Mouse (Mus musculus): ENCODE results near the gene Mthfd2.
"Not testable (repeated sequence)": the region's sequence is repeated elsewhere in the genome, so short reads cannot be mapped to it uniquely, and the experiment has no call there.

Gene Mthfd2

DNA sequence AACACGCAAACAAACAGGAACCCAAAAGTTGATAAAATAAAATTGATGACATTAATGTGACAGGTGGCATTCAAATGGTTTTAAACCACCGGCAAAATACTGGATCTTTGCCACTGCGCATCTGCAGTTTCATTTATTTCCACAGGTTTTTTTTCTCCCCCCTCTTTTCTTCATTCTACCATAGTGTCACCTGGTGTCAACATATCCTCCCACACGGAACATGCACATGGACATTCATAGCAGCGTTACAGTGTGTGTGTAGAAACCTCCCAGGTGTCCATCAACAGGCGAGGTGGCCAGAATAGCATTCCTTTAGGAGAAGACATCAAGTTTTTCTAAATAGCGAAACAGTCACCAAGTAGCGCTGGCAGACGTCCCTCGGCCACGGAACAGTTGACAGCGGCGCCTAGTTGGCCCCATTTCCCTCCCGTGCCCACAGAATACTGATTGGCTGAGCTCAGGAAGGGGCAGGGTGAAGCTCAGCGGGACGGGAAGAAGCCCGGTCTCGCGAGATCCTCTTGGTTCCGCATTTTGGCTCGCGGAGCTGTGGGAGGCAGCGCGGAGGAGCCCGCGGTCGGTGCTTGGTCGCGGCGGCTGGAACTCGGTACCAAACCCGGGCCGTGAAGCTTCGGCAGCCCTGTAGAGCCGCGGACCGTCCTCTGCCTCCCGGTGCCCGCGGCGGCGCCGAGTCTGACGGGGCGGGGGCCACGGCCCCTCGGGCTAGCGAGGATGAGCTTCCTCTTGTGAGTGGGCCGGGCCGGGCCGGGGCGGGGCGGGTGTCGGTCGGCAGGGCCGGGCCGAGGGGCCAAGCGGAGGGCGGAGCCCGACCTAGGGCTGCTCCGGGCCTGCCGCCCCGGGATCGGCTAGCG is at the start of gene Mthfd2, which contains the start of gene Mob1a:
Gene Mthfd2 (minus strand): TSS at position 384 of the 869 bp plus-strand sequence.
Gene Mob1a (plus strand): TSS at position 492 of the 869 bp plus-strand sequence.
- DNase-seq (ENCODE audit: low read depth, low spot score), result peak; percentile 97

GRCm38 (mm10) chr6:83373704-83374300 is 48.1 kb upstream of the Mthfd2 start:
- no peak for DNase-seq (ENCODE audit: low read depth, low spot score)

DNA sequence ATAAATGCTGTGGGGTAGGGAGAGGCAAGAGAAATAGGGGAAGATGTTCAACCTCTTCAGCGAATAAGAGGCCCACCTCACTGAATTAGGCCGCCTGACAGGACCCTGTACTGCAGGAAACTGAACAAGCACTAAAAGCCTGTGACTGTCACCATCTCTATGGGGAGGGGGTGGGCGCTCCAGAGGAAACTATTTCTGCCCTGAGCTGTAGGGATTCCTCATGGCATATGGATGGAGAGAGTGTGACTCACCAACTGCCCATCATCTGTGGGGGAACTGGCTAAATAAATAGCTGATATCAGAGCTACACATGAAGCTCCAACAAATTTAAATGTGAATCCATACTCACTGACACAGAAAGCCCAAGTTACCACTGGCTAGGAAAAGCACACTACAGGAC is 45.6 kb upstream of the Mthfd2 start:
- no peak for DNase-seq (ENCODE audit: low read depth, low spot score)

DNA sequence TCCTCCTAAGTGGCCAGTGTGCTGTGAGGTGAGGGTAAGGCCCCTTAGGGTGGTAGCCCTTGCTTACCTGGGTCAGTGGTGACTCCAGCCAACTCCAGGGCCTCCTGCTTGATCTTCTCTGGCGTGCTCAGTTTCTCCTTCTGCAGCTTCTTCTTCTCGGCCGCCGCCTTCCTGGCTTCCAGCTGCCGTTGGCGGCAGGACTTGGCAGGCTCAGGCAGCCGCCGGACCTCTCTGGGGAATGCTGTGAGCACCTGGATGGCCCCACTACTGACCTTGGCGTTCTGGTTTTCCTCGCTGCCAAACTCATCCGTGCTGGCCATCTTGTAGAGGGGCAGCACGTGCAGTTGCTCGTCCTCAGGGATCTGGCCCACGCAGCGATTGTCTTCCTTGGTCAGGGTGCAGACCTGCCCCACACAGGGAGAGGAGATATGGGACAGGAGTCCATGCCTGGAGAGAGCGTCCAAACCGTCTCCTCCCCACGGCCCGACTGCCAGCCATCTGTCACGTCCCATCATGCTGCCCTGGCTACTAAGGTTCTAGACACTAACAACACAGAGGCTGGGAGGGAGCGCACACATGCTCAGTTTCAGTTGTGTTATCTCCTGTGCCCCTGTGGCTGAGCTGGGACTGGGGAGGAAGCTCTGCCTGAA is 44.7 kb upstream of the Mthfd2 start:
- DNase-seq (ENCODE audit: low read depth, low spot score), result no peak

- no peak for DNase-seq (ENCODE audit: low read depth, low spot score)
These were observed 37.4 kb upstream of the Mthfd2 start for GRCm38 (mm10) chr6:83363075-83363474.

GRCm38 (mm10) chr6:83361523-83362248 is 36.0 kb upstream of the Mthfd2 start:
- DNase-seq (ENCODE audit: low read depth, low spot score), result no peak

DNA sequence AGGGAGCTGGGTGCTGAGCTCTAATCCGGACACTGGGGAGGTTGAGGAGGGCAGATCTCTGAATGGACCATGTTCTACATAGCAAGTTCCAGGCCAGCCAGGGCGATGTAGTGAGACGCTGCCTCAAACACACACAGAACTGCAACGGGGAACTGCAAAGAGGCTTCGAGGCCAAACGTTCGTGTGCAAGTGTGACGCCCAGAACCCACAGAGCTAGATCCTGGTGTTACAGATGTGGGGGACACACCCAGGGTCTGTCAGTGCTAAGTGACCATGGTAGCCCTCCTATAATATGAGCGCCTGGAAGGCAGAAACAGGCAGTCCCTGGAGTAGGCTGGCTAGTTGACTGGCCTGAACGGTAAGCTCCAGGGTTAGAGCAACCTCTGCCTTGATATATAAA is 31.7 kb upstream of the Mthfd2 start:
- no peak for DNase-seq (ENCODE audit: low read depth, low spot score)

DNA sequence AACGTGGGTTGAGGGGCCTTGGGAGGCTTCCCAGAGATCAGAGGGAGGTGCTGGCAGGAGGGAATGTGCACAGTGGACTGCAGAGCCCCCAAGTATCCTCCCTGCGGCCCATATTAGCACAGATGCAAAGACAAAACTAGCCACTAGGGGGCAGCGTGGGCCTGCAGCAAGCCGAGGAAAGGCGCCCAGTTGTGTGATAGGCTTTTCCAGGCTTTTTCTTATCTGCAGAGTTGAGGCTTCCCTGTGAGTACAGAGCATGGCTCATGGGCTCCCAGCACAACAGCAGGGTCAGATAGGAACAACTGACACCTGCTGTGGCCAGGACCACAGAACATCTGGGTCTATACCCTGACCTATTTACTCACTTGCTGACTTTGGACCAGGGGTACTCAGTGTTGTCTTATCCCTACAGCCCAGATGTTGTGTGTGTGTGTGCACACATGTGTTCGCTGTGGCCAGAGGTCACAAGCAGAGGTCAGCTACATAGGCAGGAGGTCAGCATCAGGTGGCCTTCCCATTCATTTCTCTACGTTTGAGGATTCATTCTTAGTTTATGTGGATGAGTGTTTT is 30.9 kb upstream of the Mthfd2 start:
- peak; percentile 72 for DNase-seq (ENCODE audit: low read depth, low spot score)

- no peak for DNase-seq (ENCODE audit: low read depth, low spot score)
These were observed 29.4 kb upstream of the Mthfd2 start for GRCm38 (mm10) chr6:83354856-83355781.

DNA sequence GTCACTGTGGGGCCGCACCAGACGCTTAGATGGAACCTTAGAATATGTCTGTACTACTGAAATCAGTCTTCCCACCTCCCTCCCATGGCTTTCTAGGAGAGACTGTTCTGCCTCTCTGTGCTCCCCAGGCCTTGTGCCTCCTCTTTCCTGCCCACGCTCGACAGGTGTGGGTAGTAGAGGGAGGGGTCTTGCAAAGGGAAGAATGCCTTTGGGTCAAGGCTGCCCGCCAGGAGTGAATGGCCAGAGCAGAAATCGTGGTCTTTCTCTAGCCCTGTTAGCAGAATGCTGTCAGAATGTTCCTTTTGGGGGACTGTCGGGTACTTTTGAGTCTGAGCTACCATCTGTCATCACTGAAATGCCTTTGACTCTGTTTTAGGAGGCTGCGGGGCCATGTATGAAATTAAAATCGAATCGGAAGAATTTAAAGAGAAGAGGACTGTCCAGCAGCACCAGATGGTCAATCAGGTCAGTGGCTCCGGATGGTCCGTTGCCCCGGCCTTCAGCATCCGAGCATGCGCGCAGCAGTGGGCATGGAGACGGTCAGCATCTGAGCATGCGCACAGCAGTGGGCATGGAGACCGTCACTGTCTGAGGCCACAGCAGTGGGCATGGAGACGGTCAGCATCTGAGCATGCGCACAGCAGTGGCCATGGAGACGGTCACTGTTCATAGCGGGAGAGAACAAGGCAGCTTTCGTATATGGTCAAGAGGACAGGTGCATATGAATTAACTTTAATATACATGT is 27.1 kb upstream of the Mthfd2 start:
- DNase-seq (ENCODE audit: low read depth, low spot score), result no peak

GRCm38 (mm10) chr6:83351490-83352160 is 25.9 kb upstream of the Mthfd2 start:
- DNase-seq (ENCODE audit: low read depth, low spot score), result no peak

- DNase-seq (ENCODE audit: low read depth, low spot score), result no peak
These were observed 25.2 kb upstream of the Mthfd2 start for GRCm38 (mm10) chr6:83350851-83351405.

DNA sequence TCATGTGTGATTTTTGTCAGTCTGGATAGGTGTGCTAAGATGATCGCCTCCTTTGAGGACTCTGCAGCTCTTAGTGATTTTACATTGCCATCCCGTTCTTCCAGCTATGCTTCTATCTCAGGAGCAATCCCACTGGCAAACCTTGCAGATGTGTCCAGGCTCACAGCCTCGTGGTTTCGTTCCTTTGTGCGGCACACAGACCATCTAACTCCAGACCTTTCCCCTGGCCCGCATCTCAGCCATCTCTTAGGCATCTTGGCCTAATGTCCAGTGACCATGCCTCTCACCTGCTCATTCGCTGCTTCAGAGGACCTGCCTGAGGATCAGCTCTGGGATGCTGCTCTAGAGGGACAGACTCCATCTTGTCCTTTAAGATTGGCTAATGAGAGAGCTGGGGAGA is 24.5 kb upstream of the Mthfd2 start:
- DNase-seq (ENCODE audit: low read depth, low spot score), result no peak

- DNase-seq (ENCODE audit: low read depth, low spot score), result peak; percentile 82
These were observed 23.7 kb upstream of the Mthfd2 start for GRCm38 (mm10) chr6:83349274-83349958.

DNA sequence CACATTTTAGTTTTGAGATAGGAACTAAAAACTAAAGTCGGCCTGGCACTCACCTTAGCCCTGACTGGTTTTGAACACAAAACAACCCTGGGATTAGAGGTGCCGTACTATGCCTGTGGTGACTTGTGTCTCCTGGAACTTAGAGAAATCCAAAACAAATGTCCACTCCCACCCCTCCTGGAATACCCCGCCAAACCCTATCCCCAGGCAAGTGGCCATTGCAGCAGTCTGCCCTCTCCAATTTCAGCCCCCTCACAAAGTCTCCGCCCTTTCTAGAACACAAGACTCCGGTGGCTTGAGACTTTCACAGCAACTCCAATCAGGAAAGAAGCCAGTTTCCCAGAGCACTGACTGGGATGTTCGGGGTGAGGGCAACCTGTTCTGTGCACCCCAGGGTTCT is 23.2 kb upstream of the Mthfd2 start, which contains the start of gene Bola3:
Gene Bola3 (plus strand): TSS at position 275 of the 400 bp plus-strand sequence.
- no peak for DNase-seq (ENCODE audit: low read depth, low spot score)

GRCm38 (mm10) chr6:83347916-83348315 is 22.2 kb upstream of the Mthfd2 start:
- DNase-seq (ENCODE audit: low read depth, low spot score), result no peak

DNA sequence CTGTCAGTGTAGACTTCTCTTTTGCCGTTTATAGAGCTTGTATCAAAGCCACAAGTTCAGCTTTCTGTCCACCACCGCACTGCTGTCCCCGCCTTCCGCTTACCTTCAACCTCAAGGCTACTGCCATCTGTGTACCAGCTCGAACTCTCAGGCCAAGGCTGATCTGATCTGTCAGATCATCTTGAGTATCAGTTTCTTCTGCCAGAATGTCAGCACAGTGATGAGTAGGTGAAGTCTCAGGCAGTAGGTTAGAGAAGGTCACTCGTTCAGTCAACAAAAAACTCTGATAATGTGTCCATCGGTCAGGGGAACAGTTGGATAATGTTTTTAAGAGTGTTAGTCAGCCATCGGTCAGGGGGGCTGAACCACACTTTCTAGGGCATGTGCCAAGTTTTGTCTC is 19.6 kb upstream of the Mthfd2 start:
- not testable (repeated sequence) for DNase-seq (ENCODE audit: low read depth, low spot score)

- DNase-seq (ENCODE audit: low read depth, low spot score), result no peak
These were observed 17.2 kb upstream of the Mthfd2 start for GRCm38 (mm10) chr6:83342957-83343356.

Data from R1 (cell line).